Comparison of ENCODE assay signal across 28 mouse cellular contexts in the genomic region with DNA sequence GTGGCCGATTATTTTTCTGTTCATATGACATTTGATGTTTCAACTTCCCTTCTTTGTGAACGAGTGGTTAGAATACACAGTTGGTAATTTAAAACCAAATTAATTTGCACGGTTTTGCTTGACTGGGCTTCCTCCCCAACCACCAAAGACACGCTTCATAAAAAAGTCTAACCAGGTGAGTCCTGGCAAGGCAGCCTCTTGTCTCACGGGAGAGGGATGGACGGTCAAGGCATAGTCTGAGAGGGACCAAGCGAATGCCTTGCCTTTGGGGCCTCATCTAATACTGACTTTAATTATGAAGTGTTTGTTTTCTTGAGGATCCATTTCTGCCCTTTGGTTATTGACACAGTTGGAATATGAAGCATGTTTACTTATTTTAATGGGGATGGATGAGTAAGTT. TPM values are rescaled to one million over a fixed set of nuclear protein-coding genes. Genes with fewer than 3 reads are reported as not detected.
DNase-seq lines count a peak whose midpoint lies in the region; ATAC-seq lines count a peak whose summit lies in the region.
"Had no signal": no experiment of that assay in that cellular context is flagged by ENCODE, and none has a peak within 500 bp of the region (broad histone marks: within the 10 kb centered on the region; RNA-seq: fewer than 3 reads in every experiment).

No protein-coding gene starts in this region.

- ATAC-seq in kidney, embryonic 14.5 days (ENCODE audit: low FRiP score, low TSS enrichment), result peak; percentile 56; the same call in 1 of the 2 replicates
- ATAC-seq in kidney, embryonic 16.5 days (ENCODE audit: low FRiP score, low TSS enrichment), result peak; percentile 53; the same call in 1 of the 2 replicates
- ATAC-seq: activated CD4-positive, CD25-positive, alpha-beta regulatory T cell, adult 4 months; CD4-positive, CD25-positive, alpha-beta regulatory T cell, adult 4 months; forebrain, embryonic 13.5 days; forebrain, embryonic 15.5 days; Patski had no signal

- H3K4me3 ChIP-seq in kidney, embryonic 14.5 days (ENCODE audit: low read length), result no peak overlapping the region
- H3K4me3 ChIP-seq in kidney, embryonic 16.5 days (ENCODE audit: low read length), result no peak overlapping the region
- H3K4me3 ChIP-seq: embryonic facial prominence, embryonic 10.5 days; embryonic facial prominence, embryonic 12.5 days; forebrain, embryonic 13.5 days; forebrain, embryonic 15.5 days had no signal

- no peaks in the 10 kb centered on the region for H3K36me3 ChIP-seq in kidney, embryonic 14.5 days (ENCODE audit: control insufficient read depth, insufficient read depth, low read length)
- H3K36me3 ChIP-seq in kidney, embryonic 16.5 days (ENCODE audit: insufficient read depth, low read length), result no peaks in the 10 kb centered on the region
- H3K36me3 ChIP-seq: embryonic facial prominence, embryonic 10.5 days; embryonic facial prominence, embryonic 12.5 days; forebrain, embryonic 15.5 days; G1E had no signal

- H3K9ac ChIP-seq in kidney, embryonic 14.5 days (ENCODE audit: low read depth, low read length), result no peak overlapping the region
- no peak overlapping the region for H3K9ac ChIP-seq in kidney, embryonic 16.5 days (replicated peaks; ENCODE audit: low read length)
- H3K9ac ChIP-seq: embryonic facial prominence, embryonic 12.5 days; forebrain, embryonic 13.5 days; forebrain, embryonic 15.5 days had no signal

- 27% methylated on average over 7 of the region's 7 CpGs for WGBS in kidney, embryonic 14.5 days
- WGBS in kidney, embryonic 16.5 days, result 34% methylated on average over 7 of the region's 7 CpGs

- H3K9me3 ChIP-seq in kidney, embryonic 14.5 days (ENCODE audit: control insufficient read depth, low read length), result no peaks in the 10 kb centered on the region
- H3K9me3 ChIP-seq in kidney, embryonic 16.5 days (ENCODE audit: low read length), result no peaks in the 10 kb centered on the region
- H3K9me3 ChIP-seq: embryonic facial prominence, embryonic 10.5 days; embryonic facial prominence, embryonic 12.5 days; forebrain, embryonic 13.5 days; forebrain, embryonic 15.5 days had no signal

- peak; percentile 24 for DNase-seq in heart, adult 11 months
- no peak for DNase-seq in heart, adult 18-20 months
- DNase-seq in kidney, adult 18-20 months, result no peak
- DNase-seq in kidney, adult 9 months, result no peak
- DNase-seq: adrenal gland, adult 8-10 months; adrenal gland, postnatal 14 days; adrenal gland, postnatal 36 days; B cell, adult 2 months; cerebellum, adult 11-12 months; cerebellum, adult 2 months; cerebellum, adult 9-10 months; cerebellum, postnatal 10 days; cerebellum, postnatal 25 days had no signal

- H3K4me2 ChIP-seq in kidney, embryonic 14.5 days (replicated peaks; ENCODE audit: low read depth, low read length), result no peak overlapping the region
- no peak overlapping the region for H3K4me2 ChIP-seq in kidney, embryonic 16.5 days (replicated peaks; ENCODE audit: low read depth, low read length)
- H3K4me2 ChIP-seq: embryonic facial prominence, embryonic 12.5 days; forebrain, embryonic 13.5 days; forebrain, embryonic 15.5 days had no signal

- peaks cover 12% of the 10 kb centered on the region for H3K4me1 ChIP-seq in kidney, embryonic 14.5 days (ENCODE audit: control insufficient read depth, insufficient read depth, low read length)
- H3K4me1 ChIP-seq in kidney, embryonic 16.5 days (ENCODE audit: insufficient read depth, low read length), result peaks cover 29% of the 10 kb centered on the region
- H3K4me1 ChIP-seq: forebrain, embryonic 13.5 days; forebrain, embryonic 15.5 days had no signal

- H3K27ac ChIP-seq in kidney, embryonic 14.5 days (ENCODE audit: low read depth, low read length), result no peak overlapping the region
- no peak overlapping the region for H3K27ac ChIP-seq in kidney, embryonic 16.5 days (ENCODE audit: low read length)
- H3K27ac ChIP-seq: embryonic facial prominence, embryonic 10.5 days; embryonic facial prominence, embryonic 12.5 days; forebrain, embryonic 13.5 days; forebrain, embryonic 15.5 days had no signal

- no peaks in the 10 kb centered on the region for H3K27me3 ChIP-seq in kidney, embryonic 14.5 days (ENCODE audit: control insufficient read depth, insufficient read depth, low read length)
- H3K27me3 ChIP-seq in kidney, embryonic 16.5 days (ENCODE audit: insufficient read depth, low read length), result no peaks in the 10 kb centered on the region
- H3K27me3 ChIP-seq: CH12.LX; embryonic facial prominence, embryonic 12.5 days; forebrain, embryonic 13.5 days; forebrain, embryonic 15.5 days; Patski had no signal

RNA-seq across cellular contexts. Expression of a gene that starts 48.7 kb away (rescaled TPM):
- total RNA-seq in heart, adult 18-20 months (2021), result not detected
- polyA plus RNA-seq in kidney, embryonic 14.5 days (2014; fragmentation: Nextera tagmentation; extraction: Ambion mirVana), result 1.2 TPM in 1 of 2 replicates, not detected in the other
- polyA plus RNA-seq in kidney, embryonic 16.5 days (2015; fragmentation: Nextera tagmentation; extraction: Ambion mirVana), result not detected in 2 replicates
- total RNA-seq: adrenal gland, adult 18-20 months; adrenal gland, adult 8-10 months; adrenal gland, postnatal 14 days; adrenal gland, postnatal 36 days; CH12.LX had no signal
- polyA plus RNA-seq: cerebellum, adult 2 months; cortical plate, adult 2 months; embryonic facial prominence, embryonic 10.5 days; embryonic facial prominence, embryonic 14.5 days; forebrain, embryonic 11.5 days; forebrain, embryonic 13.5 days; forebrain, embryonic 15.5 days; G1E had no signal
